Mouse (Mus musculus) lung, embryonic 14.5 days (tissue): ENCODE measurements around the gene Myh7. TPM values are rescaled to one million over a fixed set of nuclear protein-coding genes. Genes with fewer than 3 reads are reported as not detected.
"Not testable (repeated sequence)": the region's sequence is repeated elsewhere in the genome, so short reads cannot be mapped to it uniquely, and the experiment has no call there.

Experiments used
- ATAC-seq: fragments of 200-750 bp; cut with Nextera tagmentation; 2 replicates; pipeline ENCODE4 v1.8.0; 2017; ENCODE audit warnings: mild to moderate bottlenecking, moderate TSS enrichment, moderate library complexity; ENCODE audit not compliant: insufficient read depth
- DNase-seq: peaks from one replicate; pipeline ENCODE4 v3.0.0-alpha.2; 2015
- H3K27ac ChIP-seq: fragments of 300-500 bp; sonication (generic); 2 replicates; pipeline ENCODE4 v1.5.1; 2014; ENCODE audit warnings: low read depth, mild to moderate bottlenecking, moderate library complexity
- H3K27me3 ChIP-seq: fragments of 300-500 bp; sonication (generic); 2 replicates; pipeline ENCODE4 v1.6.1; 2014; ENCODE audit warnings: low read length, control low read depth; ENCODE audit not compliant: insufficient read depth
- H3K36me3 ChIP-seq: fragments of 300-500 bp; sonication (generic); 2 replicates; pipeline ENCODE4 v1.6.1; 2014; ENCODE audit warnings: control low read depth; ENCODE audit not compliant: insufficient read depth
- H3K4me1 ChIP-seq: fragments of 300-500 bp; sonication (generic); 2 replicates; pipeline ENCODE4 v1.6.1; 2014; ENCODE audit warnings: antibody characterized with exemption, control low read depth; ENCODE audit not compliant: insufficient read depth
- H3K4me2 ChIP-seq: fragments of 300-500 bp; sonication (generic); 2 replicates; pipeline ENCODE4 v1.6.1; 2014; ENCODE audit warnings: mild to moderate bottlenecking
- H3K4me3 ChIP-seq: fragments of 300-500 bp; sonication (generic); 2 replicates; pipeline ENCODE4 v1.5.1; 2014; ENCODE audit warnings: low read depth, low read length
- H3K9ac ChIP-seq: fragments of 300-500 bp; sonication (generic); 2 replicates; pipeline ENCODE4 v1.6.1; 2014
- H3K9me3 ChIP-seq: fragments of 300-500 bp; sonication (generic); 2 replicates; pipeline ENCODE4 v1.6.1; 2016; ENCODE audit warnings: low read depth, low read length, control low read depth
- CTCF ChIP-seq: IDR thresholded peaks from 2 replicates; pipeline ENCODE4 v1.5.1; 2016; ENCODE audit warnings: antibody characterized with exemption, low read depth
- WGBS: fragments of 180-500 bp; shearing (Covaris S2); extraction: QIAGEN DNeasy Blood & Tissue Kit; methylation state at CpG from one replicate; pipeline ENCODE4 v1.1.7; 2014; 5-methylcytosine and 5-hydroxymethylcytosine counted together
- polyA plus RNA-seq: library from polyadenylated mRNA; unstranded; fragments of >200 nt; fragmentation: Nextera tagmentation; extraction: Ambion mirVana; gene quantifications from 2 replicates; pipeline ENCODE4 v1.2.1, GENCODE M21; 2014

The Myh7 gene
- polyA plus RNA-seq, 1 experiment from 2014 or later: 3.6 TPM

GRCm38 (mm10) chr14:54960769-54961168 lies 33.7 kb downstream of the Myh7 start:
- Histone ChIP-seq H3K36me3 (no peaks in the 10 kb centered on the region), H3K4me1 (no peaks in the 10 kb centered on the region), H3K27me3 (no peaks in the 10 kb centered on the region), H3K9me3 (no peaks in the 10 kb centered on the region), H3K4me3 (no peak overlapping the region), H3K9ac (no peak overlapping the region), H3K27ac (no peak overlapping the region), H3K4me2 (no peak overlapping the region)
- ATAC-seq (no peak), DNase-seq (no peak)
- TF ChIP-seq CTCF: no peak
- WGBS: 60% methylated on average over 10 of the region's 10 CpGs

GRCm38 (mm10) chr14:54959853-54960613 lies 34.4 kb downstream of the Myh7 start:
- H3K4me1 ChIP-seq, H3K4me2 ChIP-seq, H3K9me3 ChIP-seq, H3K9ac ChIP-seq, H3K27me3 ChIP-seq, H3K27ac ChIP-seq, H3K4me3 ChIP-seq, H3K36me3 ChIP-seq, DNase-seq, ATAC-seq: not testable (repeated sequence)
- WGBS: 87% methylated on average over 12 of the region's 12 CpGs

- H3K9me3 ChIP-seq: no peaks in the 10 kb centered on the region
- H3K27ac ChIP-seq: no peak overlapping the region
- DNase-seq (no peak), ATAC-seq (no peak)
- no peak overlapping the region for H3K9ac ChIP-seq
- 82% methylated on average over 3 of the region's 3 CpGs for WGBS
- no peak overlapping the region for H3K4me3 ChIP-seq
- no peaks in the 10 kb centered on the region for H3K36me3 ChIP-seq
- no peaks in the 10 kb centered on the region for H3K4me1 ChIP-seq
- no peaks in the 10 kb centered on the region for H3K27me3 ChIP-seq
- no peak for TF ChIP-seq CTCF
- H3K4me2 ChIP-seq: no peak overlapping the region
Measured at GRCm38 (mm10) chr14:54959197-54959596, 35.2 kb downstream of the Myh7 start.

- H3K4me1 ChIP-seq: no peaks in the 10 kb centered on the region
- no peak overlapping the region for H3K9ac ChIP-seq
- H3K4me2 ChIP-seq: no peak overlapping the region
- no peaks in the 10 kb centered on the region for H3K36me3 ChIP-seq
- 68% methylated on average over 4 of the region's 4 CpGs for WGBS
- no peaks in the 10 kb centered on the region for H3K27me3 ChIP-seq
- no peak overlapping the region for H3K4me3 ChIP-seq
- DNase-seq: no peak
- ATAC-seq: no peak
- no peaks in the 10 kb centered on the region for H3K9me3 ChIP-seq
- no peak for TF ChIP-seq CTCF
- no peak overlapping the region for H3K27ac ChIP-seq
Measured at GRCm38 (mm10) chr14:54958503-54958902, 35.9 kb downstream of the Myh7 start.

DNA sequence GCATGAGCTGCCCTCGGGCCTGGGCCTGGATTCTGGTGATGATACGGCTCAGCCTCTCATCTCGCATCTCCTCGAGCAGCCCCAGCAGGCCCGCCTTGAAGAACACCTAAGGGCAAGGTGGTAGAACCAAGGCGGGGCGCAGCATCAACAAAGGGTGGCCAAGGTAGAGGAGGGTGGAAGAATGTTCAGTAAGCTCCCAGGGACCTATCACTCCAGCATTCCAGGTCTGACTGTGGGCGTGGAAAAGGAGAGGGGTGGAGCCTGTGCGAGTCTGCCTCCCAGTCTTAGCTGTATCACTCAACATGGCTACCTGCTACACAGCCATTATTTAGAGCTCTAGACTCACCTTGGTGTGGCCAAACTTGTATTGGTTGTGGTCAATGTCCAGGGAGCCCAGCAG lies 37.9 kb downstream of the Myh7 start:
- ATAC-seq: no peak
- WGBS: 81% methylated on average over 9 of the region's 9 CpGs
- H3K9ac ChIP-seq: no peak overlapping the region

GRCm38 (mm10) chr14:54955481-54955880 lies 38.9 kb downstream of the Myh7 start:
- DNase-seq (no peak), ATAC-seq (no peak)
- 73% methylated on average over 3 of the region's 3 CpGs for WGBS
- Histone ChIP-seq H3K4me3 (no peak overlapping the region), H3K27me3 (no peaks in the 10 kb centered on the region), H3K36me3 (no peaks in the 10 kb centered on the region), H3K9ac (no peak overlapping the region), H3K4me2 (no peak overlapping the region), H3K27ac (no peak overlapping the region), H3K9me3 (no peaks in the 10 kb centered on the region), H3K4me1 (no peaks in the 10 kb centered on the region)
- TF ChIP-seq CTCF: no peak

More for the DNA sequence above, 37.9 kb downstream of the Myh7 start:
- no peak overlapping the region; the same call in 1 of the 2 replicates for H3K4me2 ChIP-seq
- no peaks in the 10 kb centered on the region for H3K27me3 ChIP-seq
- no peak for DNase-seq
- no peaks in the 10 kb centered on the region for H3K36me3 ChIP-seq
- H3K4me1 ChIP-seq: no peaks in the 10 kb centered on the region
- no peak for TF ChIP-seq CTCF
- H3K27ac ChIP-seq: no peak overlapping the region
- no peaks in the 10 kb centered on the region for H3K9me3 ChIP-seq
- no peak overlapping the region for H3K4me3 ChIP-seq

DNA sequence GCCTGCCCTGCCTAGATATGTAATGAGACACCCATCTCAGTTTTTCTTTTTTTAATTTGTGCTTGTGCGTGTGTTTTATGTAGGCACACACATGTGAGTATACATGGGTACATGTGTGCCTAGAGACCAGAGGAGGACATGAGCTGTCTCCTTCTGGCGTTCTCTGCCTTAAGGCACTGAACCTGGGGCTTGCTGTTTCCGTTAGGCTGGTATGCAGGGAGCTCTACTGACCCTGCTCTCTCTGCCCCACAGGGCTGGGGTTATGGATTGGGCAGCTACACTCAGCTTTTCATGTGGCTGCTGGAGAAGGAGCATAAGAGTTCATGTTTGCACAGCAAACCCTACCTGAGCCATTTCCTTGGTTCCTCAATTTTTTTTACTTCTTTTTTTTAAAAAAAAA lies 40.0 kb downstream of the Myh7 start:
- no peaks in the 10 kb centered on the region for H3K4me1 ChIP-seq
- no peaks in the 10 kb centered on the region for H3K27me3 ChIP-seq
- no peaks in the 10 kb centered on the region for H3K9me3 ChIP-seq
- H3K4me2 ChIP-seq: no peak overlapping the region
- no peaks in the 10 kb centered on the region for H3K36me3 ChIP-seq
- no peak overlapping the region for H3K27ac ChIP-seq
- WGBS: 67% methylated on average over 3 of the region's 3 CpGs
- no peak for ATAC-seq
- no peak for DNase-seq
- H3K4me3 ChIP-seq: no peak overlapping the region
- no peak for TF ChIP-seq CTCF
- no peak overlapping the region for H3K9ac ChIP-seq
